In genomic region chr2:3799767-3800554, GRCm38 (mm10) we compare ENCODE assay signal across 8 mouse cellular contexts.
A peak's percentile ranks its signal among the peaks of the same experiment; 100 is the strongest.
DNase-seq lines count a peak whose midpoint lies in the region; ATAC-seq and TF ChIP-seq lines count a peak whose summit lies in the region.

No protein-coding gene starts in this region.

- H3K4me3 ChIP-seq in embryonic fibroblast, embryonic 13.5 days (ENCODE audit: insufficient read depth, low read length), result peak overlapping the region; percentile 0; the same call in 1 of the 2 replicates
- H3K4me3 ChIP-seq in lung, postnatal 0 days (ENCODE audit: low read depth, low read length), result no peak overlapping the region

- no peak for TF ChIP-seq POLR2A in embryonic fibroblast, embryonic 13.5 days (IDR thresholded peaks at IDR 0.05; ENCODE audit: low read depth, low read length)

- ATAC-seq in lung, postnatal 0 days, result peak; percentile 33

- no peak overlapping the region for H3K27ac ChIP-seq in embryonic fibroblast, embryonic 13.5 days (ENCODE audit: insufficient read depth, low read length)
- no peak overlapping the region for H3K27ac ChIP-seq in lung, postnatal 0 days (ENCODE audit: low read length)

- no peaks in the 10 kb centered on the region for H3K9me3 ChIP-seq in lung, postnatal 0 days (ENCODE audit: low read length)

- H3K36me3 ChIP-seq in lung, postnatal 0 days (ENCODE audit: insufficient read depth, low read length), result no peaks in the 10 kb centered on the region

- 8% methylated on average over 18 of the region's 18 CpGs for WGBS in lung, postnatal 0 days

- H3K9ac ChIP-seq in lung, postnatal 0 days (replicated peaks; ENCODE audit: low read depth), result no peak overlapping the region

- H3K4me2 ChIP-seq in lung, postnatal 0 days (replicated peaks; ENCODE audit: low read depth, low read length), result peak overlapping the region; percentile 52

- peak; percentile 30; the same call in 1 of the 2 replicates for TF ChIP-seq CTCF in embryonic fibroblast, embryonic 13.5 days (IDR thresholded peaks at IDR 0.05; ENCODE audit: borderline replicate concordance, insufficient read depth, low read length)
- TF ChIP-seq CTCF in lung, postnatal 0 days (IDR thresholded peaks at IDR 0.05), result peak; percentile 73

- no peak for TF ChIP-seq EP300 in lung, postnatal 0 days (IDR thresholded peaks at IDR 0.05)

- H3K27me3 ChIP-seq in lung, postnatal 0 days (replicated peaks; ENCODE audit: insufficient read depth, low read length), result no peaks in the 10 kb centered on the region

- H3K4me1 ChIP-seq in embryonic fibroblast, embryonic 13.5 days (ENCODE audit: control insufficient read depth, insufficient read depth, low read length), result no peaks in the 10 kb centered on the region
- H3K4me1 ChIP-seq in lung, postnatal 0 days (ENCODE audit: insufficient read depth, low read depth, low read length), result no peaks in the 10 kb centered on the region

- peak; percentile 13 for DNase-seq in MEL-GATA-1-ER (ENCODE audit: extremely low read depth, low read depth)
- DNase-seq in brain, adult 2 months (ENCODE audit: low read depth, low spot score), result peak; percentile 66
- peak; percentile 48 for DNase-seq in heart, postnatal 4 days
- DNase-seq in layer of hippocampus, adult 11-12 months (ENCODE audit: low spot score), result peak; percentile 32
- DNase-seq in lung, postnatal 0 days (ENCODE audit: low spot score), result peak; percentile 58
- peak; percentile 6 for DNase-seq in ovary, postnatal 36 days (ENCODE audit: low spot score)
- peak; percentile 17 to 45 for DNase-seq in urinary bladder, postnatal 36 days (ENCODE audit: low spot score in 2 of 2)

Comparison
In these comparisons a context has a peak if more than half of its experiments do, and no peak if none do; other contexts are left out.
1. DNase-seq: peak in every context shown above with its lines; median percentile 66 in brain, adult 2 months; 58 in lung, postnatal 0 days; 48 in heart, postnatal 4 days; 32 in layer of hippocampus, adult 11-12 months; 31 in urinary bladder, postnatal 36 days; 13 in MEL-GATA-1-ER; 6 in ovary, postnatal 36 days.